Mouse (Mus musculus) hindbrain, embryonic 13.5 days (tissue): ENCODE results near the gene Gse1. TPM values are rescaled to one million over a fixed set of nuclear protein-coding genes. Genes with fewer than 3 reads are reported as not detected.
A peak's percentile ranks its signal among the peaks of the same experiment; 100 is the strongest.

Experiments
- ATAC-seq: fragments of 200-750 bp; cut with Nextera tagmentation; 2 replicates; pipeline ENCODE4 v1.8.0; 2017; ENCODE audit warnings: moderate TSS enrichment; ENCODE audit not compliant: low FRiP score
- H3K27ac ChIP-seq: fragments of 300-500 bp; sonication (generic); 2 replicates; pipeline ENCODE4 v1.5.1; 2015; ENCODE audit warnings: inconsistent platforms, mild to moderate bottlenecking, moderate library complexity
- H3K27me3 ChIP-seq: fragments of 300-500 bp; sonication (generic); 2 replicates; pipeline ENCODE4 v1.6.1; 2015; ENCODE audit warnings: mild to moderate bottlenecking, inconsistent platforms
- H3K36me3 ChIP-seq: fragments of 300-500 bp; sonication (generic); 2 replicates; pipeline ENCODE4 v1.6.1; 2015; ENCODE audit warnings: mild to moderate bottlenecking, inconsistent platforms
- H3K4me1 ChIP-seq: fragments of 300-500 bp; sonication (generic); replicated peaks from 2 replicates; pipeline ENCODE4 v1.6.1; 2015; ENCODE audit warnings: inconsistent platforms
- H3K4me2 ChIP-seq: fragments of 300-500 bp; sonication (generic); 2 replicates; pipeline ENCODE4 v1.6.1; 2015; ENCODE audit warnings: inconsistent platforms, mild to moderate bottlenecking, moderate library complexity
- H3K4me3 ChIP-seq: fragments of 300-500 bp; sonication (generic); 2 replicates; pipeline ENCODE4 v1.5.1; 2015; ENCODE audit warnings: mild to moderate bottlenecking, inconsistent platforms
- H3K9ac ChIP-seq: fragments of 300-500 bp; sonication (generic); 2 replicates; pipeline ENCODE4 v1.6.1; 2015; ENCODE audit warnings: mild to moderate bottlenecking, inconsistent platforms
- H3K9me3 ChIP-seq: fragments of 300-500 bp; sonication (generic); 2 replicates; pipeline ENCODE4 v1.6.1; 2016; ENCODE audit warnings: inconsistent platforms
- WGBS: fragments of 180-500 bp; shearing (Covaris S2); methylation state at CpG from one replicate; pipeline ENCODE4 v1.1.7; 2015; 5-methylcytosine and 5-hydroxymethylcytosine counted together
- polyA plus RNA-seq: library from polyadenylated mRNA; unstranded; fragments of >200 nt; fragmentation: Nextera tagmentation; extraction: Ambion mirVana; gene quantifications from 2 replicates; pipeline ENCODE4 v1.2.1, GENCODE M21; 2015

Gene Gse1
- polyA plus RNA-seq, 1 experiment from 2014 or later = 22.1 TPM

DNA sequence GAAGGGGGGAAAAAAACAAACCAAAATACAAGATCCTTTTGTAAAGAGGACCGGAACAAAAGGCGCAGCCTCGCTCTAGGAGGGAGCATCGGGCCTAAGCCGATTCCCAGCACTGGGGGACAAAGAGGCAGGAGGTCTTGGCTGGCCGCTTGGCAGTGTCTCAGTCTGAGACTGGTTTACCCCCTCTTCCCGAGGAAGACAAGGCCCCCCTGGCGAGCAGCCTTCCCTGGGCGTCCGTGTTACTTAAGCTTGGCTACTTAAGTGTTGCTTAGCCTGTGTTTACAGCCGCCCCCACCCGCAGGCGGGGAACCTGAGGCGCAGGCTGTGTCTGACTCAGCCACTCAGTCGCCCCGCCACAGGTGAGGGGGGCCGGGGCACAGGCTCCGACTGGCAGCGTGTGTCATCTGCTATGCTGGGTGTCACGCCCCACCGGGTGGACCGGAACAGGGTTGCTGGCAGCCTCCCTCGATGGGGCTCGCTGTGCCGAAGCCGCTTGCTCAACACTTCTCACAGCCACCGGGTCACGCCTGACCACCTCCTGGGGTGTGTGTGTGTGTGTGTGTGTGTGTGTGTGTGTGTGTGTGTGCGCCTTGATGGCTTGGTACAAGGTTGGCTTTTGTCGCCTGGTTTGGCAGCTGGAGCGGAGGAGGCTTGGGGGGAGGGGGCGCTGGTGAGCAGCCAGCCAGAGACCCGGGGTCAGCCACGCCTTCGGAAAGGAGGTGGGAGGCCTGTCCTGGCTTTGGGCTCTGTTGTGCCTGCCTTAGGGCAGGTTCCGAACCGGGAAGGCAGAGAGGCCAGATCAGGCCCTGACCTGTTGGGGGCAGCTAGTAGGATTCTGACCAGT, 310.4 kb downstream of the Gse1 start:
- Histone ChIP-seq H3K9ac (peak overlapping the region; percentile 87), H3K27ac (peak overlapping the region; percentile 99), H3K36me3 (no peaks in the 10 kb centered on the region), H3K4me3 (peak overlapping the region; percentile 59), H3K4me1 (peaks cover 97% of the 10 kb centered on the region), H3K9me3 (no peaks in the 10 kb centered on the region), H3K4me2 (peak overlapping the region; percentile 98), H3K27me3 (no peaks in the 10 kb centered on the region)
- WGBS = under 1% methylated on average over 35 of the region's 37 CpGs
- ATAC-seq = peak; percentile 44; the same call in 1 of the 2 replicates

DNA sequence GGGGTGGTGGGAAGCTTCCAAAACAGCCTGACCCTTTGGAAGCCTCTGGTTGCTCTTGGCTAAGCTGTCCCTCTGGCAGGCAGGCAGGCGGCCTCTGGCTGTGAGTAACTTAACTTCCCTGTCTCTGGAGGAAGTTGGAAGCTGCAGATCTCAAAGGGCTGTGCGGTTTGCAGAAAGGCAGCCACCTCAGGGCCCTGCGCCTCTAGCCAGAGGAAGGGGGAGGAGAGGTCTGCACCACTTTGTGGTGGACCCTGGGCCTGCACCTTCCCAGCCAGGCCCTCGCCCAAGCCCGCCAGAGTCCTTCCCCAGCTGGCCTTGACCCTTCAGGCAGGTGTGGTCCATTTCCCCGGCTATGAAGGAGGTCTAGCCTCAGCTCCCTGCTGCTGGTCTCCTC, 311.1 kb downstream of the Gse1 start:
- H3K9ac ChIP-seq = peak overlapping the region; percentile 87
- ATAC-seq = no peak
- H3K9me3 ChIP-seq = no peaks in the 10 kb centered on the region
- WGBS = 43% methylated on average over 6 of the region's 6 CpGs
- peak overlapping the region; percentile 59 for H3K4me3 ChIP-seq
- no peaks in the 10 kb centered on the region for H3K36me3 ChIP-seq
- H3K27me3 ChIP-seq = no peaks in the 10 kb centered on the region
- H3K4me2 ChIP-seq = peak overlapping the region; percentile 98
- peak overlapping the region; percentile 99 for H3K27ac ChIP-seq
- peaks cover 96% of the 10 kb centered on the region for H3K4me1 ChIP-seq

DNA sequence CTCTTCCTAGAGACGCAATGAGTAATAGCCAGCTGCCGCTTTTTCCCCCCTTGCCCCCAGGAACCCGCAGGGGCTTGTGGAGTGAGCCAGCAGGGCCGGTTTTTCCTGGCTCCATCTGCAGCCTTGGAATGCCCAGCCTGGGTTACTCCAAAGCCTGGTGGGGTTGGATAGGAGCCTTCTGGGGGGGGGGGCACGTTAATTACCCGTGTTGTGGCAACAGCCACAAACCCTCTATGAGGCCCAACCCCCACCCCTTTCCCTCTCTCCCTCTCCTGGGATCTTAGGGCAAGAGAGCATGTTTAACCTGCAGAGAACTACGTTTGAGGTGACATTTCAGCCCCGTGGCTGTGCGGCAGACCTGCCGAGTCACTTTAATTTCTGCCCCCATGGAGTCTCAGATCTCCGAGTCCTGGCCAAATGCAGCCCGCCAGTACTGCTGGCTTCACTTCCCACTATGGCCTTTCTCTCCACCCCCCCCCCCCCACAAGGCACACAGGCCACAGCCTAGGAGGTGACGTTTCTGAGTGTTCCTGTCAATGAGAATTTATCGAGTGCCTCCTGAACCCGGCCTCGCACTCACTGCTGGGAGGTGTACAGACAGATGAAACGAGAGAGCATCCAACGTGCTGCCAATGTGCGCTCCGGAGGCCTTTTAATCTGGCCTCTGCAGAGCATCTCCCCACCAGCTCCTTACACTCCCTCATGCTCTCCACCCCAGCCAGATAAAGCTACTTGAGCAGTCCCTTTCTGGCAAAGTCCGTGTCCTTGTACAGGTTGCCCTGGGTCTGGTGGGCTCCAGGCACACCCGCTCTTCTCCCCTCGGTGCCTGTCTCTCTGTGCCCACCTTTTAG, 311.7 kb downstream of the Gse1 start:
- peak overlapping the region; percentile 59; the same call in 1 of the 2 replicates for H3K4me3 ChIP-seq
- peak overlapping the region; percentile 87 for H3K9ac ChIP-seq
- no peak for ATAC-seq
- H3K4me2 ChIP-seq = peak overlapping the region; percentile 98
- WGBS = 20% methylated on average over 23 of the region's 23 CpGs
- peak overlapping the region; percentile 99 for H3K27ac ChIP-seq
- no peaks in the 10 kb centered on the region for H3K9me3 ChIP-seq
- H3K27me3 ChIP-seq = no peaks in the 10 kb centered on the region
- H3K4me1 ChIP-seq = peaks cover 93% of the 10 kb centered on the region
- no peaks in the 10 kb centered on the region for H3K36me3 ChIP-seq

DNA sequence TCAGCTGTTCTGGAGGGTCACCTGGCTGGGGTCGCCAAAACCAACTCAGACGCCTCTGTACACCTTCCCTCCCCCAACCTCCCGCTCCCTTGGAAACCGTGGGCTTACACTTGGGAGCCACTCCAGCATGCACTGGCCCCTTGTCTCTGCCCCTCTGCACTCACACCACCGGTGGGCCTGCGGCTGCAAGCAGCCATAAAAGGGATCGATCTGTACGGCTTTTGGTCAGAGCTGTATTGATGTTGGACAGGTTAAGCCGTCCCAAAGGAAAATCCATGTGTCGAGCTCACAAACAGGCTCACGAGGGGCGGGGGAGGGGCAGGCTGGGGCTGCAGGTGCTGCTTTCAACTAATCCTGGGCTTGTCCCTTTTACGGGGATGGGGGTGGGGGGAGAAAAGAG, 314.7 kb downstream of the Gse1 start:
- WGBS = 20% methylated on average over 13 of the region's 13 CpGs
- Histone ChIP-seq H3K4me2 (peak overlapping the region; percentile 21; the same call in 1 of the 2 replicates), H3K27ac (peak overlapping the region; percentile 71), H3K9ac (peak overlapping the region; percentile 59; the same call in 1 of the 2 replicates), H3K9me3 (no peaks in the 10 kb centered on the region), H3K4me1 (peaks cover 94% of the 10 kb centered on the region), H3K36me3 (no peaks in the 10 kb centered on the region), H3K4me3 (no peak overlapping the region), H3K27me3 (no peaks in the 10 kb centered on the region)
- ATAC-seq = no peak

DNA sequence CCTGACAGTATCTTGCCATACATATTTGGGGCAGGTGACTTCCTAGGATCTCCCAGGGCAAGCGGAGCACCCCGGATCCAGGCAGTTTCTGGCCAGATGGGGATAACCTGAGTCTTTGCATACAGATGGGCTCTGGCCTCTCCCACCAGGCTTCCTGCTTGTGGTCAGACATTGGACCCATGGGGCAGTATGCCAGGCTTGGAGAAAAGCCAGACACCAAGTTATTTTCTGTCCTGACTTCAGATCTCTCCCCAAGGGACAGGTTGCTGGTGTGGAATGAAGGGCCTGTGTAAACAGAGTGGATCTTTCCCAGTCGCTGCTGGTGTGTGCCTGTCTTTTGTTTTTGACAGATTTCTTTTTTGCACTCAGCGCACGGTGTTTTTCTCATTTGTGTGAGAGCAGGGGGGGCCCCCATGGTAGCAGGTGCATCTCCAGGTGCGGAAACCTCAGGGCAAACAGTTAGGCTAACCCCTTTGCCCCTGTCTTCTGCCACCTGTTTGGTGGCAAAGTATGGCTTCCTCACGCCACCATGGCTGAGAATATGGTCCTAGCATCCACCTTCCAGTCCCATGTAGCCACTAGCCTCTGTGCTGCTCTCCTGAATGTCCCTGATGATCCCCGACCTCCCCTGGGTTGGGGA, 315.3 kb downstream of the Gse1 start:
- H3K27ac ChIP-seq = peak overlapping the region; percentile 71
- 49% methylated on average over 8 of the region's 8 CpGs for WGBS
- H3K36me3 ChIP-seq = no peaks in the 10 kb centered on the region
- 0 out of 2 replicates have a peak overlapping the region, but pooled peaks have one; percentile 36 for H3K9ac ChIP-seq
- no peak overlapping the region for H3K4me3 ChIP-seq
- ATAC-seq = no peak
- no peaks in the 10 kb centered on the region for H3K27me3 ChIP-seq
- H3K4me2 ChIP-seq = peak overlapping the region; percentile 21; the same call in 1 of the 2 replicates
- H3K9me3 ChIP-seq = no peaks in the 10 kb centered on the region
- H3K4me1 ChIP-seq = peaks cover 94% of the 10 kb centered on the region

DNA sequence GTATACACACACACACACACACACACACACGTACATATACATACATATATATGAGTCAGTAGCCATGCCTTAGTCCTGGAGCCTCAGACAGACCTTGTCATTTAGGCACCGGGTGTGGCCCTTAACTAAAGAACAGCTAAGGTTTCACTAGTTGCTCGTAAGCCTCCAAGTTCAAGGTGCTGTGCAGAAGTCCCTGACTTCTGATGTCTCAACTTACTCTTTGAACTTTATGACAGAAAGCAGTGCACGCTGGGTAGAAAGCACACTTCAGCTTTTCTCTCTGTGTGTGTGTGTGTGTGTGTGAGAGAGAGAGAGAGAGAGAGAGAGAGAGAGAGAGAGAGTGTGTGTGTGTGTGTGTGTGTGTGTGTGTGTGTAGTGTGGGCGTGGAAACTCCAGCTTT, 315.9 kb downstream of the Gse1 start:
- whole genome bisulfite sequencing = 90% methylated on average over 5 of the region's 5 CpGs
- no peak overlapping the region for H3K27ac ChIP-seq
- H3K4me1 ChIP-seq = peaks cover 94% of the 10 kb centered on the region

DNA sequence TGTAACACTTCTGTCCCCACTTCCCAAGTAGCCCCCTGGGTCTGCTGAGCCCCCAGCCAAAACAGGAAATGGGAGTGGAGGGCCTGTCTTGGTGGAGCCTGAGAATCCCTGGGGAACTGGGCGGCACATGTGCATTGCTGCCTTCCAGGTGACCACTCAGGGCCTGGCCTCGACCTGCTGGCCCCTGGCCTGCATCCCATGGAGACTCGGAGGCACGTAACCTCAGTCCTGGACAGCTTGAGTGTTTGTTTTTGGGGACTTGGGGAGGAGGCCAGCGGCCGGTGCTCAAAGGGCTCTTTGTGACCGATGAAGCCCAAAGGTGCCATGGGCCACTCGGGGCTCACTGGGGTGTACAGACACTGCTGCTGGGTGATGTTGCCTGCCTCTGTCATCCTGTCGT, 319.3 kb downstream of the Gse1 start:
- peak overlapping the region; percentile 58; the same call in 1 of the 2 replicates for H3K4me2 ChIP-seq
- no peaks in the 10 kb centered on the region for H3K27me3 ChIP-seq
- no peaks in the 10 kb centered on the region for H3K9me3 ChIP-seq
- peak overlapping the region; percentile 25; the same call in 1 of the 2 replicates for H3K9ac ChIP-seq
- peak overlapping the region; percentile 95 for H3K27ac ChIP-seq
- 68% methylated on average over 9 of the region's 9 CpGs for WGBS
- no peak overlapping the region for H3K4me3 ChIP-seq
- H3K4me1 ChIP-seq = peaks cover 96% of the 10 kb centered on the region
- no peak for ATAC-seq
- no peaks in the 10 kb centered on the region for H3K36me3 ChIP-seq

More for the DNA sequence above, 315.9 kb downstream of the Gse1 start:
- Histone ChIP-seq H3K4me3 (no peak overlapping the region), H3K27me3 (no peaks in the 10 kb centered on the region), H3K36me3 (no peaks in the 10 kb centered on the region), H3K4me2 (no peak overlapping the region), H3K9me3 (no peaks in the 10 kb centered on the region), H3K9ac (no peak overlapping the region)
- no peak for ATAC-seq

DNA sequence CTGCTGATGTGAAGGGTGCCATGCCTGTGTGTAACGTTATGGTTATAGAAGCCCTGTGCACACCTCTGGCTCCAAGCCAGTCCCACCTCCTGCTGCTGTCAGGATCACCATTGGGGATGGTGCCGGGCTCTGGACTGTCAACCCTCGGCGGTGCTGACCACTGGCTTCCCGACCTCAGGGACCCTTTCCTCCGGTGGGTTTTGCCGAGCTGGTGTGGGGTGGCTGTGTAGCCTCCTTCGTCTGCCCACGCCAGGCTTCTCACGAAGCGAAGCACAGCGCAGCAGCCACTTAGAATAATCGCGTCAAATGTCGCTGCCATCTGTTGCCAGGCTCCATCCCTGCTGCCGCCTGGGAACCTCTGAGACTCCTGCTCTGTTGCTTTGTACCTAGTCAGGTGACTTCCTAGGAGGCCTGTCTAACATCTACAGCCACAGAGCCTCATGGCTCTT, 320.1 kb downstream of the Gse1 start:
- ATAC-seq = no peak
- 26% methylated on average over 16 of the region's 16 CpGs for WGBS
- H3K9ac ChIP-seq = peak overlapping the region; percentile 46

DNA sequence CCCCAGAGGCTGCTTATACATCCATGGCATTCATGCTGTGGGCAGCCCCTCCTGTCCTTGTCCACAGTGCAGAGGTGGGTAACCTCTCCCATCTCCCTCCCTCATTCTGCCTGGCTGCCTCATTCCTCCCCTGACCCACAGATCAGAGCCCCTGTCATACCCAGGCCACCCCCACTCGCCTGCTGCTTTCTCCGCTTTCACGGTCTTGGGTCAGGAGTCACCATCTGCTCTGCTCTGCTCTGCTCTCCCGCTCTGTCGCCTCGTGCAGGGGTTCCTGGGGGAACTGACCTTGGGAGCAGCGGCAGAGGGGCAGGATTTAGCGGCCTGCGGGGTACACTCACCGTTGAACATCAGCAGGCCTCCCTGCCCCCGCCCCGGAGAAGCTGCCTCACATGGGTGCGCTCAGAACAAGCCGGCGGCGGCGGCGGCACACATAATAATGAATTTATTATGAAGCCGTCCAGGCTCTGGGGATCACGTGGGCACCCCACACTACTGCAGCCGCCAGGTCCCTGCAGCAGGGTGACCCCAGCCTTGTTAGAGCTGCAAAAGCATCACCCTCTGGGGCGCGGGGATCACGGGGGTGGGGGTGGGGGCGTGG, 321.2 kb downstream of the Gse1 start:
- peak; percentile 37 for ATAC-seq
- H3K4me2 ChIP-seq = peak overlapping the region; percentile 58
- peak overlapping the region; percentile 68 for H3K9ac ChIP-seq
- WGBS = 3% methylated on average over 25 of the region's 25 CpGs
- H3K27ac ChIP-seq = peak overlapping the region; percentile 95
- H3K9me3 ChIP-seq = no peaks in the 10 kb centered on the region
- H3K4me3 ChIP-seq = peak overlapping the region; percentile 15; the same call in 1 of the 2 replicates
- H3K36me3 ChIP-seq = 0 out of 2 replicates have a peak, but pooled peaks cover 9% of the 10 kb centered on the region
- no peaks in the 10 kb centered on the region for H3K27me3 ChIP-seq
- H3K4me1 ChIP-seq = peaks cover 98% of the 10 kb centered on the region

More for the DNA sequence above, 320.1 kb downstream of the Gse1 start:
- H3K27me3 ChIP-seq = no peaks in the 10 kb centered on the region
- H3K9me3 ChIP-seq = no peaks in the 10 kb centered on the region
- peaks cover 96% of the 10 kb centered on the region for H3K4me1 ChIP-seq
- H3K27ac ChIP-seq = peak overlapping the region; percentile 95
- no peaks in the 10 kb centered on the region for H3K36me3 ChIP-seq
- H3K4me2 ChIP-seq = peak overlapping the region; percentile 58
- H3K4me3 ChIP-seq = no peak overlapping the region

DNA sequence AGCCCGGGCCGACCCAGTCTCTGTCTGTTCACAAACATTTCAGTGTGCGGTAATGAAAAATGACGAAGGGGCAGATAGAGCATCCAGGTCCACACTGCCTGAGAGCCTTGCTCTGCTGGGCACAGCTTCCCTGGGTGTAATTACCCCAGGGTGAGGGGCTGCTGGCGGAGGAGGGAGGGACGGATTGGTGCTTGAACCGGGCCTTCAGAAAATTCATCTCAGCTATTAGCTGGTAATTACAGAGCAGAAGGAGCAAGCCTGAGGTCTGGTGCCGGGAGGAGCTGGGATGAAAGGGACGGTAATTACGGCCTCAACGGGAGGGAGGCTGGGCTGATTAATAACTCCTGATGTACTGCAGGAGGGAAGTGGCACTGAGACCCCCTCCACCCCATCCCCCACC, 321.7 kb downstream of the Gse1 start:
- H3K27ac ChIP-seq = peak overlapping the region; percentile 95
- ATAC-seq = peak; percentile 52
- H3K27me3 ChIP-seq = no peaks in the 10 kb centered on the region
- peak overlapping the region; percentile 58 for H3K4me2 ChIP-seq
- H3K9ac ChIP-seq = peak overlapping the region; percentile 68
- H3K36me3 ChIP-seq = peaks cover 10% of the 10 kb centered on the region; the same call in 1 of the 2 replicates
- peak overlapping the region; percentile 15; the same call in 1 of the 2 replicates for H3K4me3 ChIP-seq
- no peaks in the 10 kb centered on the region for H3K9me3 ChIP-seq
- WGBS = 6% methylated on average over 11 of the region's 11 CpGs
- H3K4me1 ChIP-seq = peaks cover 100% of the 10 kb centered on the region

DNA sequence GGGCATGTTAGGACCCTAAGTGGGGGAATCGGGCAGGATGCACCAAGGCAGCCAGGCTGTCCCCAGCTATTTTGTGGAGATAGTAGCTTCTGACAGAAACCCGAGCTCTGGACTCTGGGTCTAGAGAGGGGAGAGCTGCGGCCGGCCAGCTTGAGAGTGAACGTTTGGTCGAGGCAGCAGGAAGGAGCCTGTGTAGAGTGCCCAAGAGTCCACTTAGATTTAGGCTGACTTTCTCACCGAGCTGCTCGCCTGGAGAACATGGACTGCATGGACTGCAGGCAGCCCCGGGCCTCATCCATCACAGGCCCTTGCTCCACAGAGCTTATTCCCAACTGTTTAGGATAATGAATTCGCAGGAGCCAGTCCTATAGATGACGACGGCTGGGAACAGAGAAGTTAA, 322.2 kb downstream of the Gse1 start:
- H3K27me3 ChIP-seq = no peaks in the 10 kb centered on the region
- H3K9me3 ChIP-seq = no peaks in the 10 kb centered on the region
- WGBS = 15% methylated on average over 12 of the region's 12 CpGs
- H3K4me2 ChIP-seq = peak overlapping the region; percentile 58
- H3K4me1 ChIP-seq = peaks cover 100% of the 10 kb centered on the region
- no peak overlapping the region for H3K4me3 ChIP-seq
- H3K9ac ChIP-seq = peak overlapping the region; percentile 68
- no peak for ATAC-seq
- H3K36me3 ChIP-seq = peaks cover 10% of the 10 kb centered on the region; the same call in 1 of the 2 replicates
- H3K27ac ChIP-seq = peak overlapping the region; percentile 95
